Mouse (Mus musculus) neutrophil, adult 5-6 weeks (primary cell): ENCODE results near the gene Ndufb4. TPM values are rescaled to one million over a fixed set of nuclear protein-coding genes. Genes with fewer than 3 reads are reported as not detected.
"Not testable (repeated sequence)": the region's sequence is repeated elsewhere in the genome, so short reads cannot be mapped to it uniquely, and the experiment has no call there.

Source experiments
- ATAC-seq: fragments of 151-379, 151-347 bp; 2 replicates; pipeline ENCODE4 v1.8.0; 2017; ENCODE audit warnings: mild to moderate bottlenecking, moderate TSS enrichment; ENCODE audit not compliant: insufficient number of reproducible peaks, poor library complexity, low FRiP score, severe bottlenecking; ENCODE audit errors: extremely low read depth
- total RNA-seq: library from RNA; stranded (forward); fragments of 200-1000 nt; gene quantifications from 2 replicates; pipeline ENCODE4 v1.2.3, GENCODE M21; 2017

The Ndufb4 gene
- total RNA-seq = 15.2 and 20.8 TPM in 2 replicates

DNA sequence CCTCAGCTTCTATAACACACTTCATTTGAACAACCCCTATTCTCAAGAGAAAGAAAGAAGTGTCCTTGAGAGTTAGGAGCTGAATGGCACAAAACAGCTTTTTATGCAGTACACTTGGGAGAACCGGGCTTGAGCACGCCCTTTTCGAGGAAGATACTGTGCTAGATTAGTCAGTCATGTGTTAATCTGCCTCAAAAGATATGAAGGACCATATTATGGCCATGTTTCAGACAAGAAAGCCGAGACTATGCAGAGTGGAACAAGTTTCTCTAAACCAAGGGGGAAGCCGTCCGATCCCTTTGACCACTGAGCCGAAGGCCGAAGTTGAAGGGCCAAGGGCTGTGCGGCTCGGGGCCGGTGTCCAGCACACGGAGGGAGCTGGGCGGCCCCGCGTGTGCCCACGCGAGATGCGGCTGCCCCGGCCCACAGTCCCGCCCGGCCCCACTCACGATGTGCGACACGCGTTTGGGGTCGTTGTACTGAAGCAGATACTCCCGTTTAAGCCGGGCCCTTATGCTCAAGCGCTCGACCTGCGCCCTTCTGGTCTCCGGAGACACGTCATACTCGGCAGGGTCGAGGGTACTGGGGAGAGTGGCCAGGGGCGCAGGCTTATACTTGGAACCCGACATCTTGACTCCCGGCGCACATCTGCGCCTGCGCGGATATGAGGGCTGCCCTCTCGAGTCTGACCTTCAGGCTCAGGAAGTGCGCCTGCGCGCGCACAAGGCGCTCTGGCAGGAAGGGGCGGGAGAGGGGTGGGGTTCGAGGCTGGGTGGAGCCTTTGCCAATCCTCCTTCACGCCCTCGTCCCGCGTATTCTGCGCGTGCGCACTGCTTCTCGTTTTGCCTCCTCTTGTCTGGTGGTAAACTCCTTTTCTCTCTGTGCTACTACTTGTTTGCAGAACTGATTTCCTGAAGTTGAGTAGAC is at the start of gene Ndufb4:
Gene Ndufb4, minus strand, starts transcription at position 723 of the 927 bp plus-strand sequence.
- peak; percentile 97 for ATAC-seq

DNA sequence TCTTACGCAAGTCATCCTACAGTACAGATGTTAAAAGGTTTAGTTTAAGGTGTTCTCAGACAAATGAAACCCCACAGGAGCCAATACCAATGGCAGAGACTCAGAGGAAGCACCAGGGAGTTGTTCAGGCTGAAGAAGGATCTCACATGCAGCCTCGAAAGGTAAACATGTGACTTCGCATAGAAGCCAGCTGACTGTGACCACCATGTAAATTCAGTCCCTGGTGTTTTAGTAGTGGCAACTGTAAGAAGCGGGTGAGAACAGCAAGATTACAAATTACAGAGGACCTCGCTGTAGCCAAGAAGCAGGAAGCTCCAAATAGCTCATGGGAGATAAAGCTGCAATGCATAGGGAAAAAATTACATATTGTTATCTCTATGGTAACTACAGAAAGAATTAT is 49.6 kb upstream of the Ndufb4 start:
- ATAC-seq = no peak

DNA sequence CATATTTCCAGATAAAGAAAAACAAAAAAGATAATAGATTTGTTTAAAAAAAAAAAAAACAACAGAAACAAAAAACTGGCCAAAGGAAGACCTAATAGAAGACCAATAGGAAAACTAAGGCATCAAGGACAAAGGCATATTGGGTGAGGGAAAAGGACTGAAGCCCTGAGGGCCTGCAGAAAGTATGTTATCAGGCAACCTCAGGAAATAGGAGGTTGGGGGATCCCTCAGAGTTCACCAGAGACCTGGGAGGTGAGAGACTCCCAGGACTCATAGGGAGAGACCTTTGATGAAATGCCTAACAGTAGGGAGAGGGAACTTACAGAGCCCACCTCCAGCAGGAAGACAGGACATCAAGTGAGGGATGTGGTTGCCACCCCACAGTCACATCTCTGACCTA is 45.8 kb upstream of the Ndufb4 start:
- not testable (repeated sequence) for ATAC-seq

DNA sequence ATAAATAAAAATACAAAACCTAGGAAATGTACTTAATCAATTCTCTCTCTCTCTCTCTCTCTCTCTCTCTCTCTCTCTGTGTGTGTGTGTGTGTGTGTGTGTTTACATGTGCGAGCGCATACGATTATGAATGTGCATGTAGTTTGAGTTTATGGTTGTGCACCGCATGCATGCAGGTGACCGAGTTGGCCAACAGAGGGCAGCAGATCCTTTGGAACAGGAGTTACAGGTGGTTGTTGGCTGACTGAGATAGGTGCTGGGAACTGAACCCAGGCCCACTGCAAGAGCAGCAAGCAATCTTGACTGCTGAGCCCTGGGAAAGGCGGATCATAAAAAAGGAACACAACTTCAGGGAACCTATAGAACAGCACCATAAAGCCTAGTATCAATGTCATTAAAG is 44.5 kb upstream of the Ndufb4 start:
- ATAC-seq = no peak

DNA sequence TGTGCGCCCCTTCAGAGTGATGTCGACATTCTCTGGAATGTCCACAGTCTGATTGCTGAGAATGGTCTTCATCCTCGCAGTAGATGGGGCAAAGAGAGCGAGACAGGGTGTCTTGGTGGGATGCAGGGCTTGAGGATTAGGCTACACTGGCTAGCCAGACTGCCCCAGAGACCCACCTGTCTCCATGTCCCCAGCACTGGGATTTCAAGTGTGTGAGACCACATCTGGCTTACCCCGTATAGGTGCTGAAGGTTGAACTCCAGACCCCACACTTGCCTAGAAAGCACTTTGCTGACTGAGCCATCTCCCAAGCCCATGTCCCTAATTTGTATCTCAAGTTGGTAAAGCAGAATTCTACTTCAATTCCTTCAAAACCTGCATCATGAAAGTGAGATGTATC is 43.0 kb upstream of the Ndufb4 start:
- no peak for ATAC-seq

DNA sequence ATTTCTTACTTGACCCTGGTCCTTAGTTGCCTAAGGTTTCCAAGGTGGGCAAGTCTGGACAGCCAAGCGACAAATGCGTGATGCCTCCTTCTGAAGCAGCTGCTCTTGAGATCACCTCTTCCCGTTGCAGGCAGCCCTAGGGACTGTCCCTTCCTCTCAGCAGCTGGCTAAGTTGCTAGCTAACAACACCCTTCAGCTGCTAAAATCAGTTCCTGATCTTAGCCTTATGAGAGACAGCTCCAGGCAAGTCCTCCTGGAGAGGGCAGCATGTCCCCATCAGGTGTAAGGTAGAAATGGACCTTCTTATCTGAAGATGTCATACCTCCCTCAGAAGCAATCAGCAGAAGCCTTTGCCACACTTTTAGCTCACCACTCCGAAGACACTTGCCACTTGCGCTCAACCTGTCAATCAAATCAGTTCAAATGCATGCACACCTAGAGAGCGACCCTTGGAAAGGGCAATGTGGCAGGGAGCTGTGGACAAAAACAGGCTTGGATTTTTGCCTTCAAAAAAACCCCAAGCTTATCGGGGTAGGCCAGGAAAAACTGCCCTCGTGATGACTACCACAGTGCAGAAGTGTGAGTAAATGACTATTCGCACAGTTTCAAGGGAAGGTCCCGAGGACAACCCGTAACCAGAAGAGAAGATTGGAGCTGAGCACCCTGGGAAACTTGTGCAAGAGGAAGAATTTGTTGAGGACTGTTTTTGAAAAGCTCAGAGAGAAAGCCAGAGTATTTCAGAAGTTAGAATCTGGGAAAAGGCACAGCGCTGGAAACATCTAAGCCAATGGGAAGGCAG is 36.9 kb upstream of the Ndufb4 start:
- ATAC-seq = no peak

DNA sequence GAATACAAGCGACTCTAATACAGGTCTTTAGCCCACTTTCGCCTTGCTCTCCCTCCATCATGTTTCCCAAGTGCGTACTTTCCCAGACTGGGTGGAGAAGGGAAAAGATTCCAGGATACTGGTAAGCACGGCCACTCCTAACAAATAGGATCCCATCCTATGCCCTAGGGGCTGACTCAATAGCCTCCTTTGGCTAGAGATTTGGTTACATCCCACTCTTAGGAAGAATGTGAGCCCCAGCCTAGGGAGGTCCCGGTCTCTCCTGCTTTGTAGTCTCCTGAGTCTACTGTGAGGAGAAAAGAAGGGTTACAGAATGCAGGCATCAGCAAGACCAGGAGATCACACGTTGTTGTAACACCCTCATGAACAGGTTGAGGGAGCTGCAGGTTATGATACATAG is 36.2 kb upstream of the Ndufb4 start:
- no peak for ATAC-seq

DNA sequence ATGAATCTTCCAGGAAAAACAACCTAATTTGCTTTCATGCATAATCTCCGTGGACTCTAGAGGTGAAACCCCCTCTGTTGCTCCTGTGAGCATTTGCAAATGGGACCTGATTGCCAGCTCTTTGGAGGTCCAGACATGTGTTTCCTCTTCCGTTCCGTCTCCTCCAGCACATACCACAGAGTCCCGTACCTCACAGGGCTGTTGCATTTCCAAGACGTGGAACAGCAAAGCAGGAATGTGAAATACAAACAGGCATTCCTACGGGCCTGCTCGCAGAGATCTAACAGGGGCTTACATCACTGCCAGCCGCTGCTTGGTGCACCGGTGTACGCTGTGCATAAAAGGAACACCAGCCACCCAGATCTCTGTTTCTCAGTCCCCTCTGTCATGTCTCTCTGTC is 35.7 kb upstream of the Ndufb4 start:
- ATAC-seq = no peak

DNA sequence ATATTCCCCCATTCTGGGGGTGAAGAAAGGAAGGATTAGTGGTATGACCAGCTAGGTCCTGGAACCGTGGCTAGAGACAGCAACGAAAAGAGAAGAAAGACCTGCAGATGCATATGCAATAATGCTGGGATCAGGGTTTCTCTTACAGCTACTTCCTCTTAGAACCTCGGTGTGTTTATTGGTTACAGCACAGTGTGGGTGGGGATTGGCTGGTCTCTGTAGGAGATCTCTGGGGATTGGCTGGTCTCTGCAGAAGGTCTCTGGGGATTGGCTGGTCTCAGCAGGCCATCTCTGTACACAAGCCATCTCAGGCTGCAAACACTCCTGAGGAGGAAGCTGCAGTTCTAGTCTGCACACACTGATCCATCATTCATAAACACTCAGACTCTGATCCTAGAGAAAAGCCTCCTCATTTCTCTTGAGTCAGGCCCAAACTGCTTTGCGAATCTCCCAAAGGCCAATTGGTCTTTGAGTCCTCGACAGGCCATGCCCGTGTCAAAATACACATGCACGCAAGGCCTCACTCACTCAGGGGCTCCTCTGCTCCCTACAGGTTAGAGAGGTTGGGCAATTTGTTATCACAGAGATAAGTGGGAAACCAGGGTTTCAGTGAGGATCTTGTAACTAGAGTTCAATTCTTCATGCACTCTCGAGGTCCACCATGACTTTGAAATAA is 35.1 kb upstream of the Ndufb4 start:
- peak; percentile 84 for ATAC-seq

DNA sequence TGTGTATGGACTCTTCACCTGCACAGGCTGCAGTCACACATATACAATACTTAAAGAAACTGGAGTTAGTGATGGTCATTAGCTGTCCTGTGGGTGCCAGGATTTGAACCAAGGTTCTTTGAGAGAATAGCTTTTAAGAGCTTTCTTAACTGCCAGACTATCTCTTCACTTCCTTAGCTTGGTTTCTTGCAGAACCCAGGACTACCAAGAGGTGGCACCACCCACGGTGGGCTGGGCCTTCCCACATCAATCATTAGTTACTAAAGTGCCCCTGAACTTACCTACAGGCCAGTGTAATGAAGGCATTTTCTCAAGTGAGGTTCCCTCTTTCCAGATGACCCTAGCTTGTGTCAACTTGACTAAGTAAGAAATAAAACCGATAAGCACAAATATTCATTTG is 33.9 kb upstream of the Ndufb4 start:
- no peak for ATAC-seq

DNA sequence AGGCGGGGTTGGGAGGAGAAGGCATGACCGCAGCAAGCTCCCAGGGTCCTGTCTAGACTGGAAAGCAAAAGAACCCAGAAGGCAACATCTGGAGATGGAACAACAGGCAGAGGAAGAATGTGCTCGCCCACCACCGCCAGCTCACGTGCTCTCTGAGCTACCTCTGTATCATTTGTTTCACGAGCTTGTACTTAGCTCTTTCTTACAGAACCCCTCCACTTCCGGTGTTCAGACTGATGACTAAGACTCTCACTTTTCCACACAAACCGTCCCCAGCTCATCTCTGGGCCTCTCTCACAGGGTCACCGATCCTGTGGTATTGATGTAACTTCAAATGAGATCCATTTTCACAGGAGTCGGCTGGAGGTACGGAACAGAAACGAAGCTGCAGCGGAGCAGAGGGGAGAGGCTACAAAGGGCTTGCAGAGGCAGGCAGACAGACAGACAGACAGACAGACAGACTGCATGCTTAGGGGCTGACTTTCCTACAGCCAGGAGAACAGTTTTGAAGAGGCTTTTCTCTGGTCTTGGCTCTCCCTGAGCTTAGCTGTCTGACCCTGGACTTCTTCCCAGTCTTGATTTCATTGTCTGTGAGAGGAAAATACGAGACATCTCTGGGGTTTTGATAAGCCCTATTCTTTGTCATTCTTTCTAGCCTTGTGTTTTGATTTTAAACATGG is 33.2 kb upstream of the Ndufb4 start:
- ATAC-seq = no peak

DNA sequence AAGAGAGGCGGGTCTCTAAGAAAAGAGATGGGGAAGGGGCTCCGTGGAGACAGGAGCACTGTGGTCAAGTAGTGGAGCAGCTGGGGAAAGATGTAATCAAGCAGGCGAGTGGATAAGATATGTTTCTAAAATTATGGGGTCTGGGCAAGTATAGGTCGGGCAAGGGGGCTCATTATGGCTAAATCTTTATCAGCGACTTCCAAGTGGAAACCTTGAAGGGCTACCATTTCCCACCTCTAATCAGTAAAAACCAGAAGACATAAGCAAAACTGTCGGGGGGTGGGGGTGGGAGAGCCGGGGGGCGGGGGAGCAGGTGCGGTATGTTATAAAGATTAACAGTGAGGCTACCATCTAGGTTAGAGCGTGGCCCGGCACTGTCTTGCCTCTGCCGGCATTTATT is 32.6 kb upstream of the Ndufb4 start:
- no peak for ATAC-seq

DNA sequence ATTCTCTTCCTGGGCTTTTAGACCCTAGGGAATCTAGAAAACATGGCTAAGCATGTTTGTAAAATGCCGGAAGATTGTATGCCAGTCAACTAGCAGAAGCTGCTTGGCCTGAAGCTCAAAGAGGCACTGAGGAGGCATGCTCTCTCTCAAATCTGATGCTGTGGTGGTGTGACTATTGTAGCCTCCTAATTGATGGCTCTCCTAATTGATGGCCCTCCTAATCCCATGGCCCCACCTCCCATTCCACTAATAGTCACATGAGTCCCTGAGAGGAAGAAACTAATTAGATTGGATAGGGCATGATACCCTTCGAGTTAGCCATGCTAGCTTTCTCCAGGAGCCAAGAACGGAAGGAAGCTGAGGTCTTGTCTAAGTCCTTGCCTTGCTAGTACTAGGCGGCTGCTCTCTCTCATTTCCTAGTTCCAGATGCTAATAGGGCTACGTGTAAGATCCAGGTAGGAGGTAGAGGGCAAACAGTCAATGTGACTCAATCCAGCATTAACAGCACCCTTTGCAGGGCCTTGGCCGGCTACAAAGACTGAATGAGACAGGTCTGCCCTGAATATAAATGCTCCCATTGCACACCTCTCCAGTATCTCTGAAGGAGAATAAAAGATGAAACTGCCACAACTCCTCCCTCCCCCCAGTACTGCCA is 31.8 kb upstream of the Ndufb4 start:
- ATAC-seq = no peak

DNA sequence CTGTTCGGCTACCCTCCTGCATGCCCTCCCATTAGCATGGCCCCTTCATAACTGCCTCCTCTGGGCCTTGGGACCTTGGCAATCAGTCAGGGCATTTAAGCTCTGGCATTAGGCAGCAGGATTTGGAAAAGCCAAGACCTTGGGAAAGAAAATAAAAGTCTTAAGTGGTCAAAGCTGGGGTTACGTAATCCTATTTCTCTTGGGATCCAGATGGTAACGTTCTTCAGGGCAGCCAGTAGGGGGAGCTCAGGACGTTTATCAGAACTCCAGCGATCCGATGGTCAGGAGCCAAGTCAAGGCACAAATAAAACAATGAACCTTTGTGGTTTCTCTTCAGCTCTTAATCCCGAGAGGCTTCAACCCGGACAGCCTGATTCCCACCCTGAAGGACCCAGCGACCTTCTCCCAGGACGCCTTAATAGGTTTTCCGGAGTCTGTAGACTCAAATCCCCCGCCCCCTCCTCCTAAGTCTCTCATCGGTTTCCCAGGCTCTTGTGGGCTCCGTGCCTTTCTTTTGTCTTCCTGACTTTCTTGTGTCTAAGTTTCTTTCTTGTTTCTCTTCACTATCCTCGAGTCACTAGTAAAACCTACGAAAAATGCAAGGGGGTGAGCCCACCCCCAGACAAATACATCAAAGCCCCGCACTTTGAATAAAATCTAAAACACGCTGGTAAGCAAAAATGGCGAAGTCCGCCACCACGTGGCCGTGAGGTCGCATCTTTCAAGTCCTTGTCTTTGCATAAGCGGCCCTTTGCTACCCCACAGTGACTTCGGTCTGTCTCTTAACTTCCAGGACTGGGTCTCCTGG is 30.6 kb upstream of the Ndufb4 start:
- peak; percentile 64; the same call in 1 of the 2 replicates for ATAC-seq

DNA sequence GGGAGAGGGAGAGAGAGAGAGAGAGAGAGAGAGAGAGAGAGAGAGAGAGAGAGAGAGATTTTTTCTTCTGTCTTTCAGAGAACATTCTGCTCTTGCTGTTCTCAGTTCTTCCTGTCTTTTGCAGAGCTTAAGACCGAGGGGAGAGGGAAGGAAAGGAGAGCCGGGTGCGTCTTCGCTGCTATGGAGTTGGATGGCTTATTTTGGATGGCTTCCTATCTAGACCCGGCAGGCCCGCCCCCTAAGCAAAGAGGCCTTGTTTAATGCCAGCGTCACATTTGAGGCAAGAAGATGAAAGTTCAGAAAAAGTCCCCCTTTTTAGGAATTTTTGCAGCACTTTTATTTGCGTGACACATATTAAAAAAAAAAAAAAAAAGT is 30.0 kb upstream of the Ndufb4 start:
- no peak for ATAC-seq

DNA sequence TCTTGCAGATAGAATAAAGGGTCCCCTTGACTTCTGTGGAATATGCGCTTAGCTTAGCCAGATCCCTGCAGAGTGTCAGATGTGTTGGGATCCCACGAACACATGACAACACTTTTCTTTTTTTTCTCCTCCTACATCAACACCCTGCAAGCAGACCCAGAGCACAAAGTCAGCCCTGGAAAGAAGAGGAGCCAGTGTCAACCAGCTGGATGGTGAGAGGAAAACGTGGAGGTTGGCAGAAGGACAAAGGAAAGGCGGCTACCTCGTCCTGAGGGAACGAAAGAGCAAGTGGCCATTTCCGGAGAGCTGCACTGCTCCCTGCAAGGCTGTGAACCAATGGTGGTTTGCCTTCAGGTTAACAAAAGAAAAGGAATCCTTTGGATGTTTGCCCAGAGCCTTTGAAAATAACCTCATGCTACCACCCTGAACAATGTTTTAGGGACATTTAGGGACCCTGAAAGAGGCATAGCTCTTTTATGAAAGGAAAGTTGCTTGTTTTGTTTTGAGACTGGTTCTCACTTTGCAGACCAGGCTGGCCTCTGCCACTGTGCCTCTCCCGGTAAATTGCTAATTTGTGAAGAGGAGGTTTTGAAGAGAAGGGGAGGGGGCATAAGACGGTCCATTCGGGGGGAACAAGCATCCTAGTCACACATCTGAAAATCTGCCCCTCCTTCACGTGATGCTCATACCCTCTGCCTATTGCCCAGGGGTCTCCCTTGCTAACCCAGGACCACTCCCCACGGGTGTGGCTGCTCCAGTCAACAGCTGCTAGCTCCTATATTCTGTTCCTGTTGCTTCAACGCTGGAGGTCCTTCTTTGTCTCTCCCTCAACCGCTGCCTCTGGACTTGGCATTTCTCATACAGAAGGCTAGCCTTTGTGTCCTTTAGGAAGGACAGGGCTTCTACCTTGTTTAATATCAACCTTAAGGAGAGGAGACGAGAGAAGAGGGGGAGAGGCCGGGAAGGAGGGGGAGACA is 29.2 kb upstream of the Ndufb4 start:
- ATAC-seq = no peak
